Comparison of ENCODE assay signal across 8 mouse cellular contexts in genomic region chr3:108285078-108285711, GRCm38 (mm10). TPM values are rescaled to one million over a fixed set of nuclear protein-coding genes. Genes with fewer than 3 reads are reported as not detected.
DNase-seq lines count a peak whose midpoint lies in the region; ATAC-seq and TF ChIP-seq lines count a peak whose summit lies in the region.

No protein-coding gene starts in this region.

- 35% methylated on average over 4 of the region's 4 CpGs for WGBS in lung, postnatal 0 days
- 44% methylated on average over 4 of the region's 4 CpGs for WGBS in forebrain, postnatal 0 days
- WGBS in limb, embryonic 15.5 days, result 54% methylated on average over 4 of the region's 4 CpGs
- WGBS in stomach, embryonic 14.5 days, result 56% methylated on average over 4 of the region's 4 CpGs

- no peaks in the 10 kb centered on the region for H3K36me3 ChIP-seq in lung, postnatal 0 days (ENCODE audit: insufficient read depth, low read length)
- H3K36me3 ChIP-seq in forebrain, postnatal 0 days (ENCODE audit: insufficient read depth), result no peaks in the 10 kb centered on the region
- peaks cover 3% of the 10 kb centered on the region; the same call in 1 of the 2 replicates for H3K36me3 ChIP-seq in limb, embryonic 15.5 days
- no peaks in the 10 kb centered on the region for H3K36me3 ChIP-seq in stomach, embryonic 14.5 days (ENCODE audit: control insufficient read depth, insufficient read depth, low read length)

- no peaks in the 10 kb centered on the region for H3K27me3 ChIP-seq in lung, postnatal 0 days (replicated peaks; ENCODE audit: insufficient read depth, low read length)
- no peaks in the 10 kb centered on the region for H3K27me3 ChIP-seq in forebrain, postnatal 0 days (ENCODE audit: insufficient read depth, low read length)
- H3K27me3 ChIP-seq in limb, embryonic 15.5 days, result no peaks in the 10 kb centered on the region
- H3K27me3 ChIP-seq in stomach, embryonic 14.5 days (ENCODE audit: control insufficient read depth, insufficient read depth, low read length), result no peaks in the 10 kb centered on the region

- peaks cover 31% of the 10 kb centered on the region for H3K4me1 ChIP-seq in lung, postnatal 0 days (ENCODE audit: insufficient read depth, low read depth, low read length)
- H3K4me1 ChIP-seq in forebrain, postnatal 0 days (ENCODE audit: insufficient read depth), result peaks cover 47% of the 10 kb centered on the region
- peaks cover 35% of the 10 kb centered on the region for H3K4me1 ChIP-seq in limb, embryonic 15.5 days
- H3K4me1 ChIP-seq in stomach, embryonic 14.5 days (ENCODE audit: control insufficient read depth, insufficient read depth, low read length), result peaks cover 41% of the 10 kb centered on the region

- H3K9ac ChIP-seq in lung, postnatal 0 days (replicated peaks; ENCODE audit: low read depth), result peak overlapping the region; percentile 70
- H3K9ac ChIP-seq in forebrain, postnatal 0 days, result peak overlapping the region; percentile 88
- no peak overlapping the region for H3K9ac ChIP-seq in limb, embryonic 15.5 days
- H3K9ac ChIP-seq in stomach, embryonic 14.5 days (replicated peaks; ENCODE audit: low read depth, low read length), result no peak overlapping the region

- DNase-seq in lung, postnatal 0 days (ENCODE audit: low spot score), result peak; percentile 58
- DNase-seq in lung, postnatal 25 days (ENCODE audit: low spot score), result no peak
- DNase-seq in forebrain, postnatal 0 days, result no peak
- DNase-seq in layer of hippocampus, adult 9-11 months, result no peak
- DNase-seq in left cerebral cortex, adult 18-20 months (ENCODE audit: low spot score in 2 of 2), result no peak
- no peak for DNase-seq in cerebellum, adult 9-11 months

- peak overlapping the region; percentile 95 for H3K4me2 ChIP-seq in lung, postnatal 0 days (replicated peaks; ENCODE audit: low read depth, low read length)
- H3K4me2 ChIP-seq in forebrain, postnatal 0 days (ENCODE audit: low read depth), result peak overlapping the region; percentile 77
- peak overlapping the region; percentile 97 for H3K4me2 ChIP-seq in limb, embryonic 15.5 days
- peak overlapping the region; percentile 90 for H3K4me2 ChIP-seq in stomach, embryonic 14.5 days (replicated peaks; ENCODE audit: low read depth, low read length)

- no peaks in the 10 kb centered on the region for H3K9me3 ChIP-seq in lung, postnatal 0 days (ENCODE audit: low read length)
- no peaks in the 10 kb centered on the region for H3K9me3 ChIP-seq in forebrain, postnatal 0 days (ENCODE audit: low read length)
- H3K9me3 ChIP-seq in limb, embryonic 15.5 days, result no peaks in the 10 kb centered on the region
- no peaks in the 10 kb centered on the region for H3K9me3 ChIP-seq in stomach, embryonic 14.5 days (ENCODE audit: control insufficient read depth, low read depth, low read length)

- peak overlapping the region; percentile 86 for H3K27ac ChIP-seq in lung, postnatal 0 days (ENCODE audit: low read length)
- no peak overlapping the region for H3K27ac ChIP-seq in forebrain, postnatal 0 days (ENCODE audit: low read depth, low read length)
- no peak overlapping the region for H3K27ac ChIP-seq in limb, embryonic 15.5 days
- no peak overlapping the region for H3K27ac ChIP-seq in stomach, embryonic 14.5 days (ENCODE audit: low read length)

- TF ChIP-seq CTCF in lung, postnatal 0 days (IDR thresholded peaks at IDR 0.05), result no peak
- TF ChIP-seq CTCF in forebrain, postnatal 0 days (IDR thresholded peaks at IDR 0.05; ENCODE audit: low read depth), result no peak

- ATAC-seq in lung, postnatal 0 days, result no peak
- no peak for ATAC-seq in forebrain, postnatal 0 days
- ATAC-seq in limb, embryonic 15.5 days (ENCODE audit: insufficient number of reproducible peaks, low FRiP score, low TSS enrichment, low read depth), result no peak
- no peak for ATAC-seq in stomach, embryonic 14.5 days (ENCODE audit: insufficient number of reproducible peaks, insufficient read depth, low FRiP score, low read depth)

- H3K4me3 ChIP-seq in lung, postnatal 0 days (ENCODE audit: low read depth, low read length), result peak overlapping the region; percentile 90
- peak overlapping the region; percentile 92 for H3K4me3 ChIP-seq in forebrain, postnatal 0 days (ENCODE audit: low read depth, low read length)
- peak overlapping the region; percentile 87 for H3K4me3 ChIP-seq in limb, embryonic 15.5 days
- H3K4me3 ChIP-seq in stomach, embryonic 14.5 days (ENCODE audit: low read depth, low read length), result peak overlapping the region; percentile 83

- TF ChIP-seq EP300 in lung, postnatal 0 days (IDR thresholded peaks at IDR 0.05), result no peak

RNA-seq across cellular contexts. Expression of gene Sort1, which starts 1.3 kb away (rescaled TPM):
- 30.8 and 34.2 TPM in 2 replicates for polyA plus RNA-seq in lung, postnatal 0 days (2015; fragmentation: Nextera tagmentation; extraction: Ambion mirVana)
- 61.9 and 69.0 TPM in 2 replicates for total RNA-seq in forebrain, postnatal 0 days (2014; rRNA removed)
- polyA plus RNA-seq in forebrain, postnatal 0 days (2015; fragmentation: Nextera tagmentation; extraction: Ambion mirVana), result 11.3 and 12.9 TPM in 2 replicates
- 10.2 and 12.8 TPM in 2 replicates for polyA plus RNA-seq in limb, embryonic 15.5 days (2015; fragmentation: Nextera tagmentation; extraction: Ambion mirVana)
- polyA plus RNA-seq in stomach, embryonic 14.5 days (2014; fragmentation: Nextera tagmentation; extraction: Ambion mirVana), result 12.3 and 12.9 TPM in 2 replicates
- 100 to 1,000 TPM; 305 to 320 TPM for total RNA-seq in left cerebral cortex, adult 18-20 months (2021)

RNA-seq across cellular contexts. Expression of gene Psma5, which starts 28.5 kb away (rescaled TPM):
- polyA plus RNA-seq in lung, postnatal 0 days (2015; fragmentation: Nextera tagmentation; extraction: Ambion mirVana), result 156 and 163 TPM in 2 replicates
- total RNA-seq in forebrain, postnatal 0 days (2014; rRNA removed), result 134 and 189 TPM in 2 replicates
- 239 and 278 TPM in 2 replicates for polyA plus RNA-seq in forebrain, postnatal 0 days (2015; fragmentation: Nextera tagmentation; extraction: Ambion mirVana)
- 254 and 257 TPM in 2 replicates for polyA plus RNA-seq in limb, embryonic 15.5 days (2015; fragmentation: Nextera tagmentation; extraction: Ambion mirVana)
- 280 and 294 TPM in 2 replicates for polyA plus RNA-seq in stomach, embryonic 14.5 days (2014; fragmentation: Nextera tagmentation; extraction: Ambion mirVana)
- total RNA-seq in left cerebral cortex, adult 18-20 months (2021), result 10 to 100 TPM; 68.9 to 76.7 TPM

RNA-seq across cellular contexts. Expression of gene Sypl2, which starts 58.7 kb away (rescaled TPM):
- not detected in 2 replicates for polyA plus RNA-seq in lung, postnatal 0 days (2015; fragmentation: Nextera tagmentation; extraction: Ambion mirVana)
- 0.29 and 1.0 TPM in 2 replicates for total RNA-seq in forebrain, postnatal 0 days (2014; rRNA removed)
- 0.42 and 0.70 TPM in 2 replicates for polyA plus RNA-seq in forebrain, postnatal 0 days (2015; fragmentation: Nextera tagmentation; extraction: Ambion mirVana)
- polyA plus RNA-seq in limb, embryonic 15.5 days (2015; fragmentation: Nextera tagmentation; extraction: Ambion mirVana), result 2.8 and 7.6 TPM in 2 replicates
- polyA plus RNA-seq in stomach, embryonic 14.5 days (2014; fragmentation: Nextera tagmentation; extraction: Ambion mirVana), result 0.24 and 0.30 TPM in 2 replicates
- 1 to 10 TPM; 2.3 TPM for total RNA-seq in left cerebral cortex, adult 18-20 months (2021)

Comparison
In these comparisons a context has a peak if more than half of its experiments do, and no peak if none do; other contexts are left out.
1. H3K9ac ChIP-seq: peak in lung, postnatal 0 days (single experiment) and forebrain, postnatal 0 days (single experiment); none in limb, embryonic 15.5 days (single experiment) and stomach, embryonic 14.5 days (single experiment).
2. Peak in every context shown above with its lines, with median percentiles within 50 percentile points of each other: H3K4me2 ChIP-seq and H3K4me3 ChIP-seq.